Mouse (Mus musculus) urinary bladder, postnatal 14 days (tissue): ENCODE data around the gene Pikfyve.
"Not testable (repeated sequence)": the region's sequence is repeated elsewhere in the genome, so short reads cannot be mapped to it uniquely, and the experiment has no call there.

Source experiments
- DNase-seq: peaks from one replicate; pipeline ENCODE4 v3.0.0; 2021; ENCODE audit warnings: low spot score

The Pikfyve gene

GRCm38 (mm10) chr1:65185011-65185410, 1.5 kb upstream of the Pikfyve start:
- DNase-seq, result no peak

GRCm38 (mm10) chr1:65185524-65186205, 818 bp upstream of the Pikfyve start:
- no peak for DNase-seq

GRCm38 (mm10) chr1:65187074-65187430, 569 bp downstream of the Pikfyve start:
- DNase-seq, result no peak

GRCm38 (mm10) chr1:65190172-65190571, 3.7 kb downstream of the Pikfyve start:
- DNase-seq, result no peak

- DNase-seq, result no peak
These were observed 6.7 kb downstream of the Pikfyve start for GRCm38 (mm10) chr1:65193226-65193625.

GRCm38 (mm10) chr1:65198425-65198824, 11.9 kb downstream of the Pikfyve start:
- DNase-seq, result no peak

- no peak for DNase-seq
These were observed 12.4 kb downstream of the Pikfyve start for GRCm38 (mm10) chr1:65198861-65199260.

GRCm38 (mm10) chr1:65204299-65204698, 17.8 kb downstream of the Pikfyve start:
- DNase-seq, result no peak

- DNase-seq, result no peak
These were observed 26.7 kb downstream of the Pikfyve start for GRCm38 (mm10) chr1:65213214-65213613.

- DNase-seq, result no peak
These were observed 31.1 kb downstream of the Pikfyve start for GRCm38 (mm10) chr1:65217567-65217966.

- DNase-seq, result no peak
These were observed 31.5 kb downstream of the Pikfyve start for GRCm38 (mm10) chr1:65217972-65218371.

- DNase-seq, result no peak
These were observed 37.2 kb downstream of the Pikfyve start for GRCm38 (mm10) chr1:65223654-65224053.

GRCm38 (mm10) chr1:65227681-65228080, 41.2 kb downstream of the Pikfyve start:
- DNase-seq, result no peak

GRCm38 (mm10) chr1:65229768-65230167, 43.3 kb downstream of the Pikfyve start:
- DNase-seq, result not testable (repeated sequence)

- no peak for DNase-seq
These were observed 44.1 kb downstream of the Pikfyve start for GRCm38 (mm10) chr1:65230566-65230965.

GRCm38 (mm10) chr1:65237712-65238111, 51.2 kb downstream of the Pikfyve start:
- no peak for DNase-seq

GRCm38 (mm10) chr1:65245637-65246036, 59.2 kb downstream of the Pikfyve start:
- no peak for DNase-seq

GRCm38 (mm10) chr1:65280461-65280860, 94.0 kb downstream of the Pikfyve start:
- DNase-seq, result no peak

- no peak for DNase-seq
These were observed 95.3 kb downstream of the Pikfyve start, which contains the start of gene Pth2r for GRCm38 (mm10) chr1:65281756-65282155. TSS of gene Pth2r (plus strand) at chr1:65282056.

- peak; percentile 32 for DNase-seq
These were observed 96.3 kb downstream of the Pikfyve start for GRCm38 (mm10) chr1:65282766-65283165.

- DNase-seq, result no peak
These were observed 122.0 kb downstream of the Pikfyve start for GRCm38 (mm10) chr1:65308476-65308875.

- no peak for DNase-seq
These were observed 124.9 kb downstream of the Pikfyve start for GRCm38 (mm10) chr1:65311214-65311933.

- DNase-seq, result peak; percentile 15
These were observed 125.6 kb downstream of the Pikfyve start for GRCm38 (mm10) chr1:65312118-65312517.

- no peak for DNase-seq
These were observed 126.4 kb downstream of the Pikfyve start for GRCm38 (mm10) chr1:65312896-65313295.
